Mouse (Mus musculus) liver (tissue): ENCODE results near the gene Sh3d19.
A peak's percentile ranks its signal among the peaks of the same experiment; 100 is the strongest.

Experiments
- DNase-seq: peaks from one replicate; pipeline ENCODE4 v3.0.0-alpha.2; 2020; ENCODE audit warnings: mixed read lengths

Sh3d19 gene

DNA sequence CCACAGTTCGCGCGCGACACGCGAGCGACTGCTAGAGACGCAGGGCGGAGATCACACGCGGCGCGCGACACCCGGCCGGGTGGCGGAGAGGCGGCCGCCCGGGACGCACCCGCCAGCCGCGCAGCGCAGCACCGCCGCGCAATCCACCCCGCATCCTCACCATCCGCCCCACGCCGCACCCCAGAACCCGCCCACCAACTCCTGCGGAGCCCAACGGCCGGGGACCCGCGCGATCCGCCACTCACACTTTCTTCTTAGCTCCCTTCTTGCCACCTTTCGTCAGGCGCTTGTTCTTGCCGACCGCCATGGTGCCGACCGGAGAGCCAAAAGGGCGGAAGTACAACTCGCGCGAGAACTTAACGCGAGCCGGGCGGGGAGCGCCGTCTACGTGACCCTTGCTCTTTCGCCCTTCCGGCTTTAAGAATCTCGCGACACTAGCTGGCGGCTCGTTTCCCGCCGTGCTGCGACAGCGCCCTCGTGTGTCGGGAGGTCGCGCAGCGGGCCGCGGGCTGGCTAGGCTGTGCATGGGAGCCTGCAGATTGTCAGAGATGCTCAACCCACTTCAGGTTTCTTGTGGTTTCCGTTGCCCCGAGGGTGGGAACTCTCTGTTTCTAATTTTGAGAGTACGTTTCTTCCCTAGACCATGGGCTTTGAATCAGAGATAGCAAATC is 171.5 kb downstream of the Sh3d19 start, which contains the start of gene Rps3a1:
Rps3a1 (minus strand) TSS at position 440 of the 671 bp plus-strand sequence.
- DNase-seq: peak; percentile 96

DNA sequence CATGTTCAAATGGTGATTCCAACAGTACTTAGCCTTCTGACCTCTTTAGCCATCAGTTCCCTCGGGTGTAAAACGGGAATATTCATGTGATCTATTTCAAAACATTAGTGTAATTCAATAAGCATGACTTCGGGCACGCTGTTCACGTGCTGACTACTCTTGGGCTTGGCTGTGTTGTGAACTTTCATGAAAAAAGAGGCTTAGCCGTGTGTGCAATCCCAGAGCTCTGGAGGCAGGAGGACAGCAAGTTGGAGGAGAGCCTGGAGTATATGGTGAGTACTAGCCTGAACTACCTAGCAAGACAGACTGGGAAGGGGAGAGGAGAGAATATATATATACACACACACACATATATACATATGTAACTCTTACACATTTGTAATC is 172.0 kb downstream of the Sh3d19 start:
- no peak for DNase-seq

GRCm38 (mm10) chr3:86143343-86143742 is 172.4 kb downstream of the Sh3d19 start:
- no peak for DNase-seq

- no peak for DNase-seq
These were observed 178.2 kb downstream of the Sh3d19 start for GRCm38 (mm10) chr3:86149063-86149462.

GRCm38 (mm10) chr3:86149521-86149920 is 178.6 kb downstream of the Sh3d19 start:
- DNase-seq: no peak

- DNase-seq: no peak
These were observed 198.0 kb downstream of the Sh3d19 start for GRCm38 (mm10) chr3:86168841-86169425.

DNA sequence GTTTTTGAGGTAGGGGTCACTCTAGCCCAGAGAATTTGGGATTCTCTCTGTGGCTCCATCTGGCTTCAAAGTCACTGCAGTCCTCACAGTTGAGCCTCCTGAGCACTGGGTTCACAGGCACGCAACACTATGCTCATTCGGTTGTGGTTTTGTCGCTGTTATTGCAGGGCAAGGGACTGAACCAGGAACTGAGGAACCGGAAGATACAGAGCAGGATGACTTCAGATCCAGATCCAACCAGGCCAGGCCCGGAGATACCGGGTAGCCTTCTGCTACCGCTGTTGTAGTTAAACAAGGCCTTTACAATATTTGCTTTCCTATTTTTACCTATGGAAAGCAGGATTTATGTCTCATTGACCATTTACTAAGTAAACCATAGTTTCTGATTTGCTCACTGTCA is 208.8 kb downstream of the Sh3d19 start:
- no peak for DNase-seq
